Mouse (Mus musculus): ENCODE results near the gene Ncam2. TPM values are rescaled to one million over a fixed set of nuclear protein-coding genes. Genes with fewer than 3 reads are reported as not detected.

Ncam2 gene
- total RNA-seq (2017): not detected in 2 replicates

DNA sequence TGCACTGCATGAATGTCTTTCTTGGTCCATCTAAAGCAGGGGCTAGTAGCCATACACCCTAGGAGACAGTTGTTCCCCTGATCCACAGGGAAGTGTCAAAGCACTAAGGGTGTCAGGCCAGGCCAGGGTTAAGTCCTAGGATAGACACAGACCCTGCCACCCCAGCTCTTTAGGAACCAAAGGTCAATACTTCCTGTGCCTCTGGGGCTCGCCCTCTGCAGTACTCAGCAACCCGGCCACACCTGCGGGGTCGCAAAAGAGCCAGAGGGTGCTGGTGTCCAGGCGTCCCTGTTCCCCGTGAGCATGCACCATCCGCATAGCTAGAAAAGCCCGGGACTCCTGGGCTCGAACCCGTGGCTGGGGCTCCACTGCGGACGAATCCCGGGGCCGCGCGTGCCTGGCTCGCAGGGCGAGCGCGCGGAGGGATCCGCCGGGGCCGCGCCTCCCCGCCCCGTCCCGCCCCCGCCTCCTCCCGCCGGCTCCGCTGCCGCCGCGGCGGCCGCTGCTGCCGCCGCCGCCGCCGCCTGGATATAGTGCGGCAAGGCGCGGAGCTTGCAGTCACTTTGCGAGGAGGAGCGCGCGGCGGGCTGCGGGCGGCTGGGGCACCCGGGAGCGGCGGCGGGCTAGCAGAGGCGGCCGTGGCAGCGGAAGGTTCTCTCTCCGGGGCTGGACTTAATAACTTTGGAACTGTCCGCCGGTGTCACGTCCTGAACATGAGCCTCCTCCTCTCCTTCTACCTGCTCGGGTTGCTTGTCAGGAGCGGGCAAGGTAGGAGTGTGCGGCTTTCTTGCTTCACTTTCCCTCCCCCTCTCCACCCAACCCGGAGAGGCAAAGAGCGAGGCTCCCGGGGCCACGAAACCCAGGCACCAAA, at the start of gene Ncam2:
Ncam2 (plus strand) TSS at position 497 of the 871 bp plus-strand sequence.
- ATAC-seq (ENCODE audit: extremely low read depth, insufficient number of reproducible peaks, low FRiP score, poor library complexity, severe bottlenecking): no peak

DNA sequence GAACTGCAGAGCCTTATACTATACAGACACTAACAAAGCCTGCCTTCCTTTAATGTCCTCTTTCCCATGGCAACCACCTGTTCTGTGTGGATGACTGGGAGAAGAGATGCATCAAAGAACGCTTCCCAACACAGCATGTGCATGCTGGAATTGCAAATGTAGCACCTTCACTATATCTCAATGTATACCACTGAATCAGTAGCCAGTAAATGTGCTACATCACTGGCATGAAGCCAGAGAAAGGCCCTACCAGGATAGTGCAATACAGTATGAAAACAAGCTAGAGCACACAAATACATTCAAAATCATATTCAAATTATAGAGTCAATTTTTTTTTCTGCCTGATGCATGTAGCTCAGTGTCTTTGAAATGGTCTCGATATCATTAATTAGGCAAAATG, 29.7 kb upstream of the Ncam2 start:
- ATAC-seq (ENCODE audit: extremely low read depth, insufficient number of reproducible peaks, low FRiP score, poor library complexity, severe bottlenecking): no peak

DNA sequence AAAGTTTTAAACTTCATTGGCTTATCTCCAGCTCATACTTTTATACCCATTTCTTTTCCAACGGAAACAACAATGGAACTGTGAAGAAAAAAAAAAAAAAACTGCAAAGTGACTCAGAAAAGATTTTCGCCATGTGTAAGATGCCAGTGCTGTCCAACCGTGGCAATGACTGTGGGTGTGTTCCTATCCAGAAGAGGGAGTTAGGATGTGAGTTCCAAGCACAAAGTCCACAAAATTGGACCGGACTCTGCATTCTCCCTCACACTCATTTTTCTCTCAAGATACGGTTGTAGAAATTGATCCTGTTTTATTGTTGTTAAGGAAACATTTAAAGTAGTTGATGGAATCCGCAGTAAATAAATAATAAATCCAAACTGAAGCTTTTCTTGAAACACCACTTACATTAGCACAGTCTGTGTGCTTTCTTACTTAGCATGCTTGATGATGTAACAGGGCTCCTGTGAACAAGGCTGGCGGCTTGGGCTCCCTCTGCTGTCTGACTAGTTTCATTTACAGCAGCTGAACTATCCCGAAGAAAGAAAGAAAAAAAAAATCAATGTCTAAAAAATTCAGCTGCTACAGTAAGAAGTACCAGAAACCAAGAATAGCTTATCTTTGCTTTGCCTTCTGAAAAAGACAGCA, 25.1 kb upstream of the Ncam2 start:
- no peak for ATAC-seq (ENCODE audit: extremely low read depth, insufficient number of reproducible peaks, low FRiP score, poor library complexity, severe bottlenecking)

DNA sequence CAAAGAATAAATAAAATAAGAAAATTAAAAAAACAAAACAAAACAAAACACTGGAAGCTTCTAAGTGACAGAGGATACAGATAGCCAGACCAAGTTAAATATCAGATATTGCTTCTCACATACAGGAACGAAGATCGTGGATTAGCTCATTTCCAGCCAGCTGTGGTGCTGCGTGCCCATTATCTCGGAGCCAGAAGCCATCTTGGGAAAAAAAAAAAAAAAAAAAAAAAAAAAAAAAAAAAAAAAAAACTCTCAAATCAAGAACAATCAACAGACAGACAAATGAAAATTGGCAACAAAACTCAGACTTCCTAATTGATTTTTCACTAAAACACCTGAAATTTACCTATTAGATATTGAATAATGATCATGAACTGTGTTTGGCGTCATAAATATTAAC, 20.7 kb upstream of the Ncam2 start:
- no peak for ATAC-seq (ENCODE audit: extremely low read depth, insufficient number of reproducible peaks, low FRiP score, poor library complexity, severe bottlenecking)

DNA sequence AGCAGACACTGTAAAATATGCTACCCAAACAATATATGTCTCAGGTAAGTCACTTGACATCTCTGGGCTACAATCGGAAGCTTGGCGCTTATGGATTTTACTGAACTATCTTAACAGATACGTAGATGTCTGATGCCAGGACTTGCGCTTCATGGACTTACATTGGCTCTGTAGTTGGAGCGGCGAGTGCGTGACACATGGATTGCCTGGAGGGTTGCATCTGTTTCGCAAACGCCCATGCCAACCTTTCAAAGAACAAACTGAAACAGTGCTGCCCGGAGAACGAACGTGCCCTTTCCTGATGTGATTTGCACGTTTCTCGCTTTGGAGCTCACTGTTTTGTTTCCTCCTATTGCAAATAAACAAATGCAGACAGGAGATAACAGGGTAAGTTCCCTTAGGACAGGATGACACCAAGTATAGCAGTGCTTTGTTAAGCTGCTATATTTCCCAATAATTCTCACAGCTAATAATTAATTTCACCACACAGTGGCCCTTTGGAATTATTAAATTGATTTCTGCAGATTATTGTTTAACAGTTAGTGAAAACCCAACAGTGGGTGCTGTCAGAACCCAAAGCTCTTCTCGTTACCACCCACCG, 12.8 kb upstream of the Ncam2 start:
- no peak for ATAC-seq (ENCODE audit: extremely low read depth, insufficient number of reproducible peaks, low FRiP score, poor library complexity, severe bottlenecking)

DNA sequence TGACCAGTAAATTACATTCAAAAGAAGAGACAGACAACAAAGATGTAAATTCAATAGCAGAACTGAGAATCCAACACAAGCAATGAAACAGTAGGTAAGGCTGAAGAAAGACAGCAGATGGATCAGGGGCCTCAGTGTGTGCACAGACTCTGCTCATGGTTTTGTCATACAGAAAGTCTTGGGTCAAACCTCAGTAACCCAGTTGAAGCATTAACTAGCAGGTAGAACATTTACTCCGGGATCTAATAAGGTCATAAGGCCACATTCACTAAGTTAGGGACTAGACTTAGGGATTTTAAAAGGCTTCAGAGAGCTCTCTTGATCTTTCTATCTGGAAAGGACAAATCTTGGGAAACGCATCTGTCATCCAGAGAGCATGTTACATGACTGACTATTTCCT, 8.9 kb upstream of the Ncam2 start:
- ATAC-seq (ENCODE audit: extremely low read depth, insufficient number of reproducible peaks, low FRiP score, poor library complexity, severe bottlenecking): no peak

DNA sequence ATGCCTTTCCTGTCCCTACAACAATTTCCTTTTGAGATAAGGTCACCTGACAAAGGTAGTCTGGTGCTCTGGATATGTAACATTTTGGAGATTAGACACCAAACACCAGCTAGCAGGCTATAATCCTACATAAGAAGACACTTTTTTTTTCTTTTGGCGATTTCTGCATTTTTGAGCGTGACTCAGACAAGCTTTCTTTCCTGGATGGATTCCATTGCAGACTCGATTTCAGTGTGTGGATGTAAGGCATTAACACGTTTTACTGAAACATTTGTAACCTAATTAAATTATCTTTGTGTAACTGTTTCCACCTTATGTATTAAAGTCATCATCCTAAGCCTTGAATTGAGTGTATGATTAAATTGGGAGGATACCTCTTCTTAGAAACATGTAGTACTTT, 7.9 kb upstream of the Ncam2 start:
- ATAC-seq (ENCODE audit: extremely low read depth, insufficient number of reproducible peaks, low FRiP score, poor library complexity, severe bottlenecking): no peak

DNA sequence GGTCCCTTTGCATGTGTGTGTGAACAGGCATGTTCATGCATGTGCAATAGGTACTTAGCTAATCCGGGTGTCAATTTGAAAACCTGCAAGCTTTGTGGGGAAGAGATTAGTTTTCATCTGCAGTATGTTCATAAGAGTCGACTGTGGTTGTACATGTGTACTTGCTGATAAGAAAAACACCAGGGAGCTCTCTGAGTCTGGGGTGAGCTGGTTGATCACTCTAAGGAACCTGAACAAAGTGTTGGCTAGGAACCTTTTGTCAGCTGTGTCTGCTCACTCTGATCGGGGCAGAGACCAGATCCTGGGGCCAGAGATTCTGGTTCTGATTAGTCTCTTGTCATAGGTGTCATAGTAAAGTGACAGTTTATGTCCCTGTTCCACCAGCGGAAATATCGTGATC, 1.0 kb upstream of the Ncam2 start:
- ATAC-seq (ENCODE audit: extremely low read depth, insufficient number of reproducible peaks, low FRiP score, poor library complexity, severe bottlenecking): no peak

DNA sequence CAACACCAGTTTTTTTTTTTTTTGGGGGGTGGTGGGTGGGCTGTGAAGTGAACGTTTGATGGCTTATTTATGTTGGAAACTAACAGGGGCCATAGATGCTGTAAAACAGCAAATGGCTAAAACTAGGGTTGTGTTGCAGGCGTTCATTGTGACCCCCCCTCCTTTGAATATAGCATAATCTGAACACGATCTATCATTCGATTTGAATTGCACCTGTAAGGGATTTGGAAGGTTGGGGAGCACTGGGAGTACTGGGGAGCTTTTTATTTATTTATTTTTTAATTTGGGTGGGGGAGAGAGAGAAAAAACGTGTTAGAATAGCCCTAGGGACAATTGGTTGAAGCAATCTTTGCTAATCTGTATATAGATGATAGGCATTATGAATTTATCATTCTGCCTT, 974 bp downstream of the Ncam2 start:
- ATAC-seq (ENCODE audit: extremely low read depth, insufficient number of reproducible peaks, low FRiP score, poor library complexity, severe bottlenecking): no peak

DNA sequence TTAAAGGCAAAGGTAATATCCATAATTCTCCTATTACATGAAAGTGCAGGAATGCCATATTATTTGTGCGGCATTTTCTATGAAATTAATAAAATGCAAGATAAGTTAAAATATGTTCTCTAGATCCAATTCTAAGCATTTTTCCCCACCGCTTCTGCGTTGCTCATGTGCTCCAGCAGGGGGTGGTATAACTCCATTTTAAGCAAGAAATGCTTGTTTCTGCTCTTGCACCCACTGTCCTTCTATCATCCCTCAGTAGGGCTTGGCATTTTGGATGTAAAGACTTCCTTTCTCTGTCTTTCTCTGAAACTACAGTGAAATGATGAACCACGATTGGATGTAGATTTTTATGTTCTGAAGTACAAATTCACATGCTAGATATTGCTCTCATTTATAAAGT, 1.5 kb downstream of the Ncam2 start:
- no peak for ATAC-seq (ENCODE audit: extremely low read depth, insufficient number of reproducible peaks, low FRiP score, poor library complexity, severe bottlenecking)

DNA sequence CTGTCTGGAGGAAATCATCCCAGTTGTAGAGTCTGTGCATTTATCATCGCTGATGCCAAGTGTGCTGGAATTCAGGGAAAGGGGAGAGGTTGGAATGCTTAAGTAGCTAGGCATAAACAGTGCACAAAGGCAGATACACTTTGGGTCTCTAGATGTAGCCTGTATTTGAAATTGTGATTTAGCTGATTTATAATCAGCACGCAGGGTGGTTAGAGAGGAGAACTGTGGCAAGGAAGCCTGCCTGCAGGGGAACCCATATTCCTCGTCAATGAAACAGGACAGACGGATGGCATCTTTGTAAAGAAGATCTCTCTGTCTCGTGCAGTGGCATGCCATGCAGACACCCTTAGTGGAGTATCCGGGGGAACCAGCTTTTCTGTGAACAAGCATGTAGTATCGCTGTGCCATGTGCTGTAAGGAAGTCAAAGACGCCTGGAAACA, 2.2 kb downstream of the Ncam2 start:
- ATAC-seq (ENCODE audit: extremely low read depth, insufficient number of reproducible peaks, low FRiP score, poor library complexity, severe bottlenecking): no peak

DNA sequence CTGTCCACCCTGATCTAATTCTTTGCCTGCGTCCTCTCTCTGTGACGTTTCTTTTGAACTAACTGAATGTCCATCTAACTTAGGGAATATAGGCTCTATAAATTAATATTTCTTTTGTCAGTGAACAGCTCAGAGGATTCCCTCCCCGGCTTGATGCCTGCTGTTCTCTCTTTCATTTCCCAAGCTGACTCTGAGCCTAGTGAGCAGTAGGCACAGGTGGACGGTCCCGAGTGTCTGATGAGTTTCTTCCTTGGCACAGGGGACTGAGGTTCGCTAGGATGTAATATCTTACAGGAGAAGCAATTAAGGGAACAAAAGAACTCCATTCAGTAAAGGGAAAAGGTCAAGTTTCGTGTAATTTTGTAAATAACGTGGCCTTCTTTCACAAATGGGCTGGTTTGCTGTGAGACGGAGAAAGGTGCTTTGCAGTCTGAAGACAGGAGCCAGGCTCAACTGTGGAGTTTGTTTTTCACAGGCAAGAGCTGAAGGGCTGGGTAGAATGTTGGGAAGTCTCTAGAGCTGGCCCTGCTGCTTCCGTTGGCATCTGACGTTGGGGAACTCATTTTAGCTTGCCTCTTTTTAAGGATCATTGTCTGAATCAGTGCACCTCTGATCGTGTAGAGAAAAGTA, 4.0 kb downstream of the Ncam2 start:
- no peak for ATAC-seq (ENCODE audit: extremely low read depth, insufficient number of reproducible peaks, low FRiP score, poor library complexity, severe bottlenecking)

DNA sequence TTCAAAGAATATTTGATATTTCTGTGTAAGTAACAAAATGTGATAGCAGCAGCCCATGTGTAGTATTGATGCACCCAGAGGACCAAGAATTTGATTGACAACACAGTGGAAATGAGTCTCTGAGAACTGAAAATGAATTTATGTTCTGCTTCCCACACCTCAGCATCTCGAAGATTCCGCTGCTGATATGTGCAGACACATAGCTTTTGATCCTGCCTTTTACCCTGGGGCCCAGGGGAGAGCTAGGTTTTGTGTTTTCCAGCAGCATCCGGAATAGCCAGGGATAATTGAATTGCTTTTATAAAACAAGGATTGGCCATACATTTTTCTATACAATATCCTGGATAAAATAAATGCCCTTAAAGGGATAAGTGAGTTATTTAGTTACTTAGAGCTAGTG, 20.7 kb downstream of the Ncam2 start:
- ATAC-seq (ENCODE audit: extremely low read depth, insufficient number of reproducible peaks, low FRiP score, poor library complexity, severe bottlenecking): no peak

DNA sequence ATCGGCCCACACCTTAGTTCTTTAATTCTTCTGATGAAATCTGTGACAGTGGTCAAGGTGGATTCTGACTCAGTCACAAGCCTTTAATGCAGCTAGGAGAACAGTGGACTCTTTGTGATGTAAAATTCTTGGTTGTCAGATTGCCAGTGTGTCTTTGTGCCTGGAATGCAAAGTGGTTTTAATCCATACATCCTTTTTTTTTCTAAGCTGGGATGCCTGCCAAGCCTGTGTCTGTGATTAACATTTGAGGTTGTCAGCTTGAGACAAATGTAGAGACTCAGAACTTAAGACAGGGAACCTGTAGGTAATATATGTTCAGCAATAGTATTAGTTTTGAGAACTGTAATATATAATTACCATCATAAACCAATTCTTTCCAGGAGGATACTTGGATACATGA, 23.3 kb downstream of the Ncam2 start:
- no peak for ATAC-seq (ENCODE audit: extremely low read depth, insufficient number of reproducible peaks, low FRiP score, poor library complexity, severe bottlenecking)

DNA sequence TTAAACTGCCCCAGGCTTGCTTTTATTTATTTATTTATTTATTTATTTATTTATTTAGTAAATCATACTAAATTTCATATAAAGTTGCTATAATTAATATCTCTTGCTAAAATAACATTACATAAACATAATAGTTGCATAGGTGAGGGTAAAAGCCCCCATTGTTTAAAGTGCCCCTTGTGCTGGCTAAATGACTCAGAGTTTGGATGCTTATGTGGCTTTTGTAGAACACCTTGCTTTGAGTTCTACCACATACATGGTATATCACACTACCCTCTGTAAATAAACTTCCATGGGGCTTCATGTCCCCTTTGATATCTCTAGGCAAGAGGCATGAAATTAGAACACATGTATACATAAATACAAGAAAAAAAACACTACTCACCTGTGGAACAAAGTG, 23.8 kb downstream of the Ncam2 start:
- ATAC-seq (ENCODE audit: extremely low read depth, insufficient number of reproducible peaks, low FRiP score, poor library complexity, severe bottlenecking): no peak

DNA sequence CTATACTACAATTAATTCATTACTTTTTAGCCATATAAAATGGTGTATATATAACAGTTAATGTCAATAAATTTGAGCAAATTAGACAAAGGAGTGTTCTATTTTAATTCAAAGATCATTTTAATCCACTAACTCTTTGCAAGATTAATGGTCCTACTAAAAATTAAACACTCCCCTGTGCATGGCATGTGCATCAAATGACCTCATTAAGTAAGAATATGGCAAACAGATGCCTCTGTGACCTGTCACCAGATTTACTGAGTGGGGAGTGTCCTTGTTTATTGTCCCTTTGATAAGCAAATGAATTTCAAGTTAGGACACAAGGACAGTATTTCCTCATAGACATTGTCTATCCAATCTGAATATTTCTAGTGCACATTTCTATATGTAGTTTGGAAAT, 54.4 kb downstream of the Ncam2 start:
- ATAC-seq (ENCODE audit: extremely low read depth, insufficient number of reproducible peaks, low FRiP score, poor library complexity, severe bottlenecking): no peak

DNA sequence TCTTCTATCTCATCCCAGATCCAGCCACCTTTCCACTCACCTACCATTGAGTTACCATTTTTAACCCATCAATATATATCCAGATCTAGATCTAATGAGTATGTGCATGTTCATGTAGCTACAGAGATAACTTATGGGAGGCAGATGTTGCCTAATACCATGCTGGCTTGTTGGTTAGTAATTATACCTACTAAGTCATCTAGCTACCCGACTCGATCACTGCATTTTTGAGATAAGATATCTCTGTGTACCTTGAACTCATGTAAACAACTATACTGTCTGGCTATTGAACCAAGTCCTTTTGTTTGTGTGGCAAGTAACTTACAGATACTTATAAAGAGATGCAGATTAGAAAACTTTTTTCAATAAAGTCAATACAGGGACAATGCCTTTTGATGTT, 59.9 kb downstream of the Ncam2 start:
- no peak for ATAC-seq (ENCODE audit: extremely low read depth, insufficient number of reproducible peaks, low FRiP score, poor library complexity, severe bottlenecking)

DNA sequence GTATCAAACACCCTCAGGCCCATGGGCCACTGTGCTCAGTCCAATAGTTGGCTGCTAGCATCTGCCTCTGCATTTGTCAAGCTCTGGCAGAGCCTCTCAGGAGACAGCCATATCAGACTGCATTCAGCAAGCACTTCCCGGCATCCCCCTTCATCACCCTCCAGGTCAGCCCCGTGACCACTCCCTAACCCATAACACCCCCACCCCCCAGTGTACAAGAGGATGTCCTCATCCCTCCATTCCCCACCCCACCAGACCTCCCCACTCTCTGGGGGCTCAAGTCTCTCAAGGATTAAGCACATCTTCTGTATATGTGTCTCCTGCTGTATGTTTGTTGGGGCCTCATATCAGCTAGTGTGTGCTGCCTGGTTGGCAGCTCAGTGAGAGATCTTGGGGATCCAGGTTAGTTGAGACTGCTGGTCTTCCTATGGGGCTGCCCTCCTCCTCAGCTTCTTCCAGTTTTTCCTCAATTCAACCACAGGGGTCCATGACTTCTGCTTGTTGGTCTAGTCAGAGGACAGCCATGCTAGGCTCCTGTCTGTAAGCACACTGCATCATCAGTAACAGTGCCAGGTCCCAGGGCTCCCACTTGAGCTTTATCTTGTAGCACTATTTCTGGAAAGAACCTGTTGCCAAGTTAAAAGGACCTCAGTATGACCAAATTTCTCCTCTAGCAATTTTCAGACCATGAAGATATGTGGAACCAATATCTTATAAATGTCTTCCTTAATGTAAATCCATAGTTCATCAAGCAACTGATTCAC, 73.3 kb downstream of the Ncam2 start:
- no peak for ATAC-seq (ENCODE audit: extremely low read depth, insufficient number of reproducible peaks, low FRiP score, poor library complexity, severe bottlenecking)

DNA sequence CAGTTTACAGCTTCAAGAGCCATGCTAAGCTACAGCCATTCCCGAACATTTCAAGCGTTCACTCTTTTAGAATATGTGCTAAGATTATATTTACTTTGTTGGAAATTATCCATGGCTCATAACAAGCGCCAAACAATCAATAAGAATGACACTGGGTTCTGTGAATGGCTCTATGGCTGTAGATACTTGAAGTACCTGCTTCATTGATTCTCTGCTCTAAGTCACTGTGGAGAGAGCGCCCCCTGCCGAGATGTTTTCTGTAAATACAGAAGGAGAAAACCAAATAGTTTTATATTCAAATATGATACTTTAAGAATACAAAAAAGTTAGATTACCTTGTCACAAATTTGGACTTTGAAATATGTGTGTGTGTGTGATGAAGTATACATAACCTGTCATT, 83.7 kb downstream of the Ncam2 start:
- no peak for ATAC-seq (ENCODE audit: extremely low read depth, insufficient number of reproducible peaks, low FRiP score, poor library complexity, severe bottlenecking)

Data from neutrophil, adult 5-6 weeks (primary cell).